Mouse (Mus musculus): ENCODE measurements around the gene Xrcc5. TPM values are rescaled to one million over a fixed set of nuclear protein-coding genes. Genes with fewer than 3 reads are reported as not detected.

Xrcc5 gene
- total RNA-seq, 2 experiments from 2014 or later, result 14.2 to 14.8 TPM

- no peak for DNase-seq (ENCODE audit: low spot score in 2 of 2)
- no peak for TF ChIP-seq CTCF (conservative IDR thresholded peaks at IDR 0.05)
- no peak overlapping the region for H3K4me3 ChIP-seq
- no peak overlapping the region for H3K27ac ChIP-seq
Measured at GRCm38 (mm10) chr1:72378151-72378550, 70.9 kb downstream of the Xrcc5 start.

DNA sequence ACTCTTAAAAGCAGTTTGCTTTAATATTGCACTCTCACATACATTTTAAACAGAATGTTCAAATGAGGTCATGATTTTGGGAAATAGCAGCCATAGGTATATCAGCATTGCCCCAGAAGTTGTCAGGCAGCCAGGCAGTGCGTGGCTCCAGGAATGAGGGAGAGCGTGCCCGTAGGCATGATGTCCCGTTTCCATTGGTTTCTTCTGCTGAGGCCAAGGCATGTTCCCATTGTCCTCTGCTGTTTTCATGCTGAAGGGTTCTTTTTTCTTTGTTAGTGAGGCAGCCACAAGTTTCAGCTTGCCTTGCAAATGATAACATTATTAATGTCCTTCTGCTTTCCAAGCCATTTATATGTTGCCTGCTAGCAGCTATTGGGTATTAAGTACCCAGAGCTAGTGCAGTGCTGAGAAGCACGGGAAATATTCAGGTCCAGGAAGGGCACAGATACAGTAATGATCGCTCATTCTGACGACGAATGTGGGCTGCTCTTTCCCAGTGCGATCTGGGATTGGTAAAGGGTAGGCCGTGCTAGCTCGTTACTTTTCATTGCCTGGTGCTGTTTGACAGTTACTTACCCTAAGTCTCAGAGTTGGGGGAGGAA lies 72.6 kb downstream of the Xrcc5 start:
- H3K27ac ChIP-seq, result no peak overlapping the region
- H3K4me3 ChIP-seq, result no peak overlapping the region
- no peak for TF ChIP-seq CTCF (conservative IDR thresholded peaks at IDR 0.05)
- peak in 1 of 2 experiments; percentile 13 for DNase-seq (ENCODE audit: low spot score in 2 of 2)

- Histone ChIP-seq H3K4me3 (no peak overlapping the region), H3K27ac (no peak overlapping the region)
- peak; percentile 58 for TF ChIP-seq CTCF (conservative IDR thresholded peaks at IDR 0.05)
- no peak for DNase-seq (ENCODE audit: low spot score in 2 of 2)
Measured at GRCm38 (mm10) chr1:72380544-72380943, 73.3 kb downstream of the Xrcc5 start.

GRCm38 (mm10) chr1:72383056-72383455 lies 75.8 kb downstream of the Xrcc5 start:
- Histone ChIP-seq H3K4me3 (no peak overlapping the region), H3K27ac (no peak overlapping the region)
- no peak for TF ChIP-seq CTCF (conservative IDR thresholded peaks at IDR 0.05)
- DNase-seq (ENCODE audit: low spot score in 2 of 2), result no peak

GRCm38 (mm10) chr1:72383651-72384050 lies 76.4 kb downstream of the Xrcc5 start:
- DNase-seq (ENCODE audit: low spot score in 2 of 2), result no peak
- TF ChIP-seq CTCF (conservative IDR thresholded peaks at IDR 0.05), result no peak

DNA sequence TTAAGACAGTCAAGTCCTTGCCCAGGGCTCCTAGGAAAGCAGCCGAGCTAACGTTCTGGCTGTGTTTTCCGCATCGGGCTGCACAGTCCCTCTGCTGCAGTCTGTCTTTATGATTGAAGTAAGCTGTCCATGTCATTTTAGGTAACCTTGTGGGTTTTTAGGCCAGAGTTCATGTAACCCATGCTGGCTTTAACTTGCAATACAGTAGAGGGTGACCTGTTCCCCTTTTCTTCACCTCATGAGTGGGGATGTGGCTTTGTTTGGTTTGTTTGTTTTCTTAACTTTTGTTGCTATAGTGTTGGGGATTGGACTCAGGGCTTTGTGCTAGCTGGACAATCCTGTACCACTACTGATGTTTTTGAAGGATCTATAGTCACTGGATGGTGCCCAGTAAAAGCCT lies 83.2 kb downstream of the Xrcc5 start:
- no peak for DNase-seq (ENCODE audit: low spot score in 2 of 2)
- no peak for TF ChIP-seq CTCF (conservative IDR thresholded peaks at IDR 0.05)
- no peak overlapping the region for H3K4me3 ChIP-seq
- H3K27ac ChIP-seq, result no peak overlapping the region

More at GRCm38 (mm10) chr1:72383651-72384050, 76.4 kb downstream of the Xrcc5 start:
- H3K4me3 ChIP-seq, result no peak overlapping the region
- no peak overlapping the region for H3K27ac ChIP-seq

GRCm38 (mm10) chr1:72399720-72400401 lies 92.6 kb downstream of the Xrcc5 start:
- no peak for DNase-seq (ENCODE audit: low spot score in 2 of 2)
- TF ChIP-seq CTCF (conservative IDR thresholded peaks at IDR 0.05), result no peak
- Histone ChIP-seq H3K4me3 (no peak overlapping the region), H3K27ac (no peak overlapping the region)

DNA sequence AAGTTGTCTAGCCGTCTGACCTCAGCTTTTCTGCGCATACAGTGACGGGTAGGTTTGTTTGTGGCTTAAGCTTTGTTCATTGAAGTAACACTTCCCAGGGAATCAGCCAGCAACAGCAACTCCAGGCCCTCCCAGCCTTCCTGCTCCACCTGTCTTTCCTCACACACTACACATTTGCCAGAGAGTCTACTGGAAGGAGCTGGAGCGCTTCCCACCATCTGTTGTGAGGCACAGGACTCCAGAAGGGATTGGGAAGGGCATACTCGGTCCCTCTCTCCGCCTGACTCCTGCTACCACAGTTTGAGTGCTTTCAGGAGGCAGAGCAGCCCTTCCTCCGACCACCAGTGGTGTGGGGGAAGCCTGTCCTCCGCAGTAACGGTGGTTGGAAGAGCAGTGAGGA lies 93.4 kb downstream of the Xrcc5 start:
- TF ChIP-seq CTCF (conservative IDR thresholded peaks at IDR 0.05), result no peak
- DNase-seq (ENCODE audit: low spot score in 2 of 2), result peak in 1 of 2 experiments; percentile 19
- H3K27ac ChIP-seq, result no peak overlapping the region

DNA sequence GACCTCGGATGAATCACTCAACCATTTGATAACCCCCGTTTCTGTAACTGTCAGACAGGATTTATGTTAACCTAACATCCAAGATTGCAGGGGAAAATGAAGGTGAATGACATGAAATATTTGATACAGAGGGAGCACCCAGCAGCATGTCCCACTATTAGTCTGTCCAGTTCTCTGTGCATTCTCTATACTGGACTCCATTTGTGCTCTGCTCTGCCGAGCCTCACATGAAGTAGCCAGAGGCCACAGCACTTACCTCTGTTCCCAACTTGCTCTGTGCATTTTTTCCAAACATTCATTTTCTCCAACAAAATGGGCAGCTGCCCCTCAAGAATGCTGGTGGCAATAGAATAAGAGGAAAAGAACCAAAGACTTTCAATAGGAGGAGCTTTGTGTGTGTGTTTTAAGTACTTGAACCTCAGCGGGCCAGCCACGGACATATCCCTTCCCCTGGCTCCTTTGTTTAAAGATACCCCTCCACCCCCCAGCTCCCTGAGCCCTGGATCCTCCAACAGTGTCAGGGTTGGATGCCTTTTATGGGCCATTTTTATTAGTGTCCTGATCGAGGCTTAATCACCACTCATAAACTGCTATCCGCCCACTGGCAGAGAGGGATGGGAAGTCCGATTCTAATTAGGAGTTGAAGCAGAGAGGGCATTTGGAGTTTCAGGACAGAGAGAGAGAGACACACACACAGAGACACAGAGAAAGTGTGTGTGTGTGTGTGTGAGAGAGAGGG lies 94.3 kb downstream of the Xrcc5 start:
- Histone ChIP-seq H3K27ac (no peak overlapping the region), H3K4me3 (no peak overlapping the region)
- no peak for DNase-seq (ENCODE audit: low spot score in 2 of 2)
- no peak for TF ChIP-seq CTCF (conservative IDR thresholded peaks at IDR 0.05)

More for the DNA sequence above, 93.4 kb downstream of the Xrcc5 start:
- no peak overlapping the region for H3K4me3 ChIP-seq

- no peak for TF ChIP-seq CTCF (conservative IDR thresholded peaks at IDR 0.05)
- DNase-seq (ENCODE audit: low spot score in 2 of 2), result no peak
- no peak overlapping the region for H3K4me3 ChIP-seq
- H3K27ac ChIP-seq, result no peak overlapping the region
Measured at GRCm38 (mm10) chr1:72406505-72407079, 99.4 kb downstream of the Xrcc5 start.

DNA sequence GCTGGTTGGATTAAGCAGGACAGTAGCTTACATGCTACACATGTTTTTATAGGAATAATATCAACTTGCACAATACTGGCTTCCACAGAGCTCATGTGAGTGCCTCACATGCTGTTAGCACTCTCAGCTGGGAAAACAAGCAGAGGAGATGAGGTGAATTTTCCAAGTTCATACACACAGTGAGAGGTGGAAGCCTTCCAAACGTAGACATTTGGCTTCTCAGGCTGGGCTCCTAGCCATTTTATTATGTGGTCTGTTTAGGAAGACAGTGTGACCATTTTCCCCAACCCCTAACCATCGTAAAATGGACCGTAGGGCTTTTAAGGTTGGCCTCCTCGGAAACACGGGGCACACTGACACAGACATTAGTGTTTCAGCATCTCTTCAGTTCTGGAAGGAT lies 102.7 kb downstream of the Xrcc5 start:
- TF ChIP-seq CTCF (conservative IDR thresholded peaks at IDR 0.05), result no peak
- DNase-seq (ENCODE audit: low spot score in 2 of 2), result no peak
- Histone ChIP-seq H3K4me3 (no peak overlapping the region), H3K27ac (no peak overlapping the region)

DNA sequence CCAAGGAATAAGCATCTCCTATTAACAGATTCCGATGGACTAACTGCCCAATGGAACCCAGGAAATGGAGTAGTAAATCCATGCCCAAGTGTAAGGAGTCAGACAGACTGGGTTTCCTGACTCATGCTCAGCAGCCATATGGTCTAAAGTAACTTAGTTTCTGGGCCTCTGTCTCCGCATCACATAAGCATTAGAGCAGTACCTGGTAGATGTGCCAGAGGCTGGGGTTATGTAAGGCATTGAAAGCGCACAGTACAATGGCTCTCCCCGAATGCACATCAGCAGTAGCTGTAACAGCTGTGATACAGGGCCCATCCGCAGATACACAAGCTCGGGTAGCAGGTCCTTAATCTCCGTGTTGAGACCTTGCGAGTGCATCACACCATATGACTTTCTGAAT lies 103.9 kb downstream of the Xrcc5 start:
- no peak for TF ChIP-seq CTCF (conservative IDR thresholded peaks at IDR 0.05)
- DNase-seq (ENCODE audit: low spot score in 2 of 2), result peak in 1 of 2 experiments; percentile 16
- H3K27ac ChIP-seq, result no peak overlapping the region
- no peak overlapping the region for H3K4me3 ChIP-seq

- Histone ChIP-seq H3K4me3 (no peak overlapping the region), H3K27ac (no peak overlapping the region)
- DNase-seq (ENCODE audit: low spot score in 2 of 2), result no peak
- no peak for TF ChIP-seq CTCF (conservative IDR thresholded peaks at IDR 0.05)
Measured at GRCm38 (mm10) chr1:72413205-72413604, 106.0 kb downstream of the Xrcc5 start.

Measured in layer of hippocampus, adult 2 months (tissue).